In the genomic region with DNA sequence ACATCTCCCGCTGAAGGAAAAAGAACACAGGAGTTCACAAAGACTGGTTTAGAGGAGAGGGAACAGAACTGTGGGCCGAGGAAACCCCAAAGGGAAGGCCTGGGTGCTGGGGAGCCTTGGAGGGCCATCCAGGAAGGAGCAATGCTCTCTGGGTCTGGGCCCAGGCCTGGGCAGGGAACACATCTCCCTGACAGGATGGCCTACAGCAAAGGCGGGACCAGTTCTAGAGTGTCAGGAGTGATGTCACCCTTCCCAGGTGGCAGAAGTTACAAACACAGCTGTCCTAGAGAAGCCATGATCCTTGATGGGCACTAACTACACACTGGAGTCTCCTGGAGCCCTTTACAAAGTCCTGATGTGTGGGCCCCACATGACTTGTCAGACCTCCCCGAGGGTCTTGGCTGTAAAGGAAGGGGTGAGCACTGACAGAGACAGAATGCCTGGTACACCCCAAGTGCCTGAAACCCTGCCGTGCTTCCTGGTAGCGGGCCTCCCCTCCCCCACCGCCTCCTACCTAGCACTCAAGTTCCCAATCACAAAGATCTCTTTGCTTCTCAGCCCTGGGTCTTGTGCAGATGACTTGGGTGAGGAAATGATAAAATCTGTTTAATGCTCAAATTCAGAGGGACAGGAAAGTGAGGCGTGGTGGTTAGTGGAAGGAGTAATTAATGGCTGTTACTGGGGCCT, we compare ENCODE assay signal across 12 mouse cellular contexts.
A peak's percentile ranks its signal among the peaks of the same experiment; 100 is the strongest.
DNase-seq lines count a peak whose midpoint lies in the region; ATAC-seq and TF ChIP-seq lines count a peak whose summit lies in the region.
"Had no signal": no experiment of that assay in that cellular context is flagged by ENCODE, and none has a peak within 500 bp of the region (broad histone marks: within the 10 kb centered on the region; RNA-seq: fewer than 3 reads in every experiment).

No protein-coding gene starts in this region.

- no peak overlapping the region for H3K4me2 ChIP-seq in hindbrain, embryonic 16.5 days (ENCODE audit: low read length)
- no peak overlapping the region for H3K4me2 ChIP-seq in hindbrain, embryonic 12.5 days (replicated peaks)
- H3K4me2 ChIP-seq in limb, embryonic 14.5 days (replicated peaks; ENCODE audit: low read depth, low read length, severe bottlenecking) = no peak overlapping the region

- 0 out of 2 replicates have a peak overlapping the region, but pooled peaks have one; percentile 14 for H3K9ac ChIP-seq in hindbrain, embryonic 16.5 days (ENCODE audit: low read depth, low read length)
- H3K9ac ChIP-seq in hindbrain, embryonic 12.5 days = no peak overlapping the region
- H3K9ac ChIP-seq in limb, embryonic 14.5 days (ENCODE audit: low read depth, low read length, severe bottlenecking) = no peak overlapping the region

- no peak for ATAC-seq in hindbrain, embryonic 16.5 days
- no peak; the same call in 1 of the 2 replicates for ATAC-seq in hindbrain, embryonic 12.5 days (ENCODE audit: low FRiP score)
- ATAC-seq in limb, embryonic 14.5 days (ENCODE audit: low FRiP score, low read depth) = 0 out of 2 replicates have a peak, but pooled peaks have one; percentile 16
- ATAC-seq: midbrain, embryonic 16.5 days had no signal

- TF ChIP-seq POLR2A in limb, embryonic 14.5 days (IDR thresholded peaks at IDR 0.05; ENCODE audit: borderline replicate concordance, extremely low read depth, insufficient read depth, insufficient read length) = no peak

- WGBS in hindbrain, embryonic 16.5 days = 57% methylated on average over 8 of the region's 8 CpGs
- 54% methylated on average over 8 of the region's 8 CpGs for WGBS in hindbrain, embryonic 12.5 days
- WGBS in embryonic facial prominence, embryonic 10.5 days = 48% methylated on average over 8 of the region's 8 CpGs
- WGBS in limb, embryonic 14.5 days = 40% methylated on average over 8 of the region's 8 CpGs

- no peaks in the 10 kb centered on the region for H3K36me3 ChIP-seq in hindbrain, embryonic 16.5 days (ENCODE audit: control insufficient read depth, insufficient read depth, low read length)
- no peaks in the 10 kb centered on the region for H3K36me3 ChIP-seq in hindbrain, embryonic 12.5 days
- H3K36me3 ChIP-seq in embryonic facial prominence, embryonic 10.5 days (replicated peaks) = no peaks in the 10 kb centered on the region; the same call in 1 of the 2 replicates
- H3K36me3 ChIP-seq in limb, embryonic 14.5 days (ENCODE audit: control insufficient read depth, insufficient read depth, low read length) = no peaks in the 10 kb centered on the region

- DNase-seq in CD4-positive helper T cell, adult 2 months (ENCODE audit: low read depth, low spot score) = peak; percentile 21
- no peak for DNase-seq in embryonic facial prominence, embryonic 10.5 days (ENCODE audit: low spot score)
- DNase-seq in limb, embryonic 14.5 days (ENCODE audit: low spot score) = no peak
- no peak for DNase-seq in layer of hippocampus, adult 11-12 months (ENCODE audit: low spot score)
- DNase-seq in ovary, adult 18-20 months (ENCODE audit: low spot score) = no peak
- DNase-seq in yolk sac, embryonic 10.5 days (ENCODE audit: low spot score) = no peak
- DNase-seq: adrenal gland, postnatal 25 days; cerebellum, adult 8-10 months had no signal

- H3K27ac ChIP-seq in hindbrain, embryonic 16.5 days (ENCODE audit: low read depth, low read length) = no peak overlapping the region
- H3K27ac ChIP-seq in hindbrain, embryonic 12.5 days = no peak overlapping the region
- peak overlapping the region; percentile 42 for H3K27ac ChIP-seq in embryonic facial prominence, embryonic 10.5 days (replicated peaks)
- H3K27ac ChIP-seq in limb, embryonic 14.5 days (replicated peaks; ENCODE audit: low read depth, low read length) = peak overlapping the region; percentile 78

- peaks cover 11% of the 10 kb centered on the region for H3K4me1 ChIP-seq in hindbrain, embryonic 16.5 days (ENCODE audit: control insufficient read depth, insufficient read depth, low read depth, low read length)
- H3K4me1 ChIP-seq in hindbrain, embryonic 12.5 days = peaks cover 47% of the 10 kb centered on the region
- H3K4me1 ChIP-seq in embryonic facial prominence, embryonic 10.5 days = peaks cover 76% of the 10 kb centered on the region
- peaks cover 58% of the 10 kb centered on the region for H3K4me1 ChIP-seq in limb, embryonic 14.5 days (ENCODE audit: control insufficient read depth, insufficient read depth, low read length)

- no peak overlapping the region for H3K4me3 ChIP-seq in hindbrain, embryonic 16.5 days (ENCODE audit: low read length)
- no peak overlapping the region for H3K4me3 ChIP-seq in hindbrain, embryonic 12.5 days
- H3K4me3 ChIP-seq in embryonic facial prominence, embryonic 10.5 days = no peak overlapping the region
- no peak overlapping the region for H3K4me3 ChIP-seq in limb, embryonic 14.5 days (replicated peaks; ENCODE audit: low read length)
- H3K4me3 ChIP-seq: erythroblast, embryonic 14.5 days had no signal

- no peaks in the 10 kb centered on the region for H3K27me3 ChIP-seq in hindbrain, embryonic 16.5 days (replicated peaks; ENCODE audit: control insufficient read depth, insufficient read depth, low read length)
- no peaks in the 10 kb centered on the region for H3K27me3 ChIP-seq in hindbrain, embryonic 12.5 days
- H3K27me3 ChIP-seq in embryonic facial prominence, embryonic 10.5 days (replicated peaks; ENCODE audit: low read depth, poor library complexity, severe bottlenecking) = no peaks in the 10 kb centered on the region
- no peaks in the 10 kb centered on the region for H3K27me3 ChIP-seq in limb, embryonic 14.5 days (ENCODE audit: control insufficient read depth, insufficient read depth, low read length)

- no peaks in the 10 kb centered on the region for H3K9me3 ChIP-seq in hindbrain, embryonic 16.5 days (ENCODE audit: control insufficient read depth, low read length)
- no peaks in the 10 kb centered on the region for H3K9me3 ChIP-seq in hindbrain, embryonic 12.5 days (replicated peaks)
- no peaks in the 10 kb centered on the region for H3K9me3 ChIP-seq in embryonic facial prominence, embryonic 10.5 days
- H3K9me3 ChIP-seq in limb, embryonic 14.5 days (ENCODE audit: control insufficient read depth, low read length) = no peaks in the 10 kb centered on the region

Comparison
In these comparisons a context has a peak if more than half of its experiments do, and no peak if none do; other contexts are left out.
1. H3K27ac ChIP-seq: peak in embryonic facial prominence, embryonic 10.5 days (single experiment) and limb, embryonic 14.5 days (single experiment); none in hindbrain, embryonic 16.5 days (single experiment) and hindbrain, embryonic 12.5 days (single experiment).